19 mouse cellular contexts compared by ENCODE assay signal in genomic region chr16:23522081-23522480, GRCm38 (mm10). TPM values are rescaled to one million over a fixed set of nuclear protein-coding genes. Genes with fewer than 3 reads are reported as not detected.
"Had no signal": no experiment of that assay in that cellular context is flagged by ENCODE, and none has a peak within 500 bp of the region (broad histone marks: within the 10 kb centered on the region; RNA-seq: fewer than 3 reads in every experiment).

No protein-coding gene starts in this region.

- ATAC-seq: liver, postnatal 0 days; lung, postnatal 0 days had no signal

- H3K9ac ChIP-seq: limb, embryonic 12.5 days; limb, embryonic 15.5 days; liver, embryonic 14.5 days; liver, postnatal 0 days; lung, embryonic 14.5 days; neural tube, embryonic 12.5 days; stomach, embryonic 15.5 days had no signal

- H3K27ac ChIP-seq: liver, embryonic 14.5 days; macrophage; stomach, embryonic 15.5 days had no signal

- H3K27me3 ChIP-seq: limb, embryonic 15.5 days; neural tube, embryonic 12.5 days; stomach, embryonic 15.5 days had no signal

- H3K36me3 ChIP-seq: limb, embryonic 12.5 days; limb, embryonic 15.5 days; neural tube, embryonic 12.5 days; stomach, embryonic 15.5 days had no signal

- H3K4me2 ChIP-seq: limb, embryonic 15.5 days; lung, embryonic 14.5 days; stomach, embryonic 15.5 days had no signal

- H3K4me3 ChIP-seq: limb, embryonic 12.5 days; limb, embryonic 15.5 days; neural tube, embryonic 12.5 days; stomach, embryonic 15.5 days had no signal

- DNase-seq: kidney, adult 9 months; kidney, postnatal 14 days; kidney, postnatal 4 days; liver, postnatal 0 days; lung, embryonic 14.5 days; midbrain, embryonic 14.5 days; retina, postnatal 1 day; right cerebral cortex, postnatal 25 days; spleen, adult 18-20 months; thymus, postnatal 25 days had no signal

- H3K9me3 ChIP-seq: limb, embryonic 12.5 days; limb, embryonic 15.5 days; neural tube, embryonic 12.5 days; stomach, embryonic 15.5 days had no signal

RNA-seq across cellular contexts. Expression of gene Masp1, which starts 1.5 kb away (rescaled TPM):
- total RNA-seq: megakaryocyte, adult 5-6 weeks; neutrophil, adult 5-6 weeks had no signal
